Mouse (Mus musculus): ENCODE data around the gene Slc16a5.

Slc16a5 gene

DNA sequence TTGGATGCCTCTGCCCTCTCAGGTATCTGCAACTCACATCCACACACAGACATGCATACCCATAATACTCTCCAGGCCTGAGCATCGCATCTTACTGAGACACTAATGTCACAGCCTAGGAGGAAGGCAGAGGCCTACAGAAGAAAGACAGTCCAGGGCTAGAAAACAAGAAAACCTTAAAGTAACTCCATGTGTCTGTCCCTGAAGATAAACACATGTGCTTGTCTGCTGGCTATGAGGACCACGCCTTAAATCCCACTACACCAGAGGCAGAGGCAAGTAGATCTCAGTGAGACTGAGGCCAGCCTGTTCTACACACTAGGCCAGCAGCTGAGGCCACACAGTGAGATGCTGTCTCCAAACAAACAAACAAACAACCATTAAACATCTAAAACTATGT, 48.8 kb downstream of the Slc16a5 start:
- H3K36me3 ChIP-seq (ENCODE audit: control insufficient read depth, insufficient read depth, low read length, poor library complexity, severe bottlenecking) = no peaks in the 10 kb centered on the region
- DNase-seq (ENCODE audit: low read depth, low spot score) = no peak
- H3K27me3 ChIP-seq (ENCODE audit: control insufficient read depth, insufficient read depth, low read length, poor library complexity, severe bottlenecking) = no peaks in the 10 kb centered on the region

DNA sequence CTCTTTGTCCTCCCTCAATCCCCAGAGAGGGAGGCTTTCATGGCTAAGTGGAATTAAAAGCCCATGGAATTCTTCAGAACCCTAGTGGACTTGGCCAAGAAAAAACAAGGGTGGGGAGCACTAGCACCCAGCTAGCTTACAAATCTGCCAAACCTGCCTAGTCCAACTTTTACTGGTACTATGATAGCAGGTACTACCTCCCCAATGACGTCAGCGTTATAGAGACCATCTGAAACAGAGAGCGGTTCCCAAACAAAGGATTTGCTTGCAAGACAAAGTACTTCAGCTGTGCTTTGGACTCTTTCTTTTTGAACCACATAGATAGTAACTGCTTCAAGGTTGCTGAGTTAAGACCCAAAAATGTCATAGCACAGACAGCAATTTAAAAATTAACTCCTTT, 49.7 kb downstream of the Slc16a5 start:
- H3K27me3 ChIP-seq (ENCODE audit: control insufficient read depth, insufficient read depth, low read length, poor library complexity, severe bottlenecking) = no peaks in the 10 kb centered on the region
- no peaks in the 10 kb centered on the region for H3K36me3 ChIP-seq (ENCODE audit: control insufficient read depth, insufficient read depth, low read length, poor library complexity, severe bottlenecking)
- DNase-seq (ENCODE audit: low read depth, low spot score) = no peak

DNA sequence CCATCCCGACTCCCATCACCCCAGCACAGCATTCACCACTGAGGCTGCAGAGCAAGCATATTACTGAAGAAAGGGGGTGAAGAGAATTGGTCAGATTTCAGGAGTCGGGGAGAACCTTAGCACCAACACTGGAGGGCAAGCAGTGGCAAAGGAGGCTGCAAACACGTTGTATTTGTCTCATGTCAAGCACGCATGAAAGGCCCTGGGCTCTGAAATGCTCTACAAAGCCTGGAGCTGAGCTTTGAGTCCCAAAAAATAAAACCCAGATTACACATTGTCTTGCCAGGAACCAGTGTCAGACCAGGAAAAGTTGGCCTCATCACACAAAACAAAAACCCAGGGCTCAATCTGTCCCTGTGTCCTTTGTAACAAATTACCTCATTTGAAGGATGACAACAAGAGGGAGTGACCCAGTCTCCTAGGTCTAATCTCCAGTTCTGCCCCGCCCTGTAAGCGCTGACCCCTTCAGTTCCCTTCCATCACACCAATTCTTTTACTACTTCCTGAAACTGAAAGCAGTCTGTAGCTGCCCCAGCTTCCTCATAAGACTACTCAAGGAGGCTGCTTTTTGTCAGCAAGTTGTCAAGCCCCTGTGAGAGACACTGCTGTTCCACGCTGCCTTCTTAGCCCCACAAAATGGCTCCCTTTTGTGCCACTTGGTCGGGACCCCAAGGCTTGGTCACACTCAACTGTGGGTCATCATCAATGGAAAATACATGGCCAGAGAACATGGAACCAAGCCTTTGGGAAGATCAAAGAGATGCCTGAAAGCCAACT, 50.3 kb downstream of the Slc16a5 start:
- DNase-seq (ENCODE audit: low read depth, low spot score) = peak; percentile 81
- Histone ChIP-seq H3K36me3 (ENCODE audit: control insufficient read depth, insufficient read depth, low read length, poor library complexity, severe bottlenecking) (no peaks in the 10 kb centered on the region), H3K27me3 (ENCODE audit: control insufficient read depth, insufficient read depth, low read length, poor library complexity, severe bottlenecking) (no peaks in the 10 kb centered on the region)

DNA sequence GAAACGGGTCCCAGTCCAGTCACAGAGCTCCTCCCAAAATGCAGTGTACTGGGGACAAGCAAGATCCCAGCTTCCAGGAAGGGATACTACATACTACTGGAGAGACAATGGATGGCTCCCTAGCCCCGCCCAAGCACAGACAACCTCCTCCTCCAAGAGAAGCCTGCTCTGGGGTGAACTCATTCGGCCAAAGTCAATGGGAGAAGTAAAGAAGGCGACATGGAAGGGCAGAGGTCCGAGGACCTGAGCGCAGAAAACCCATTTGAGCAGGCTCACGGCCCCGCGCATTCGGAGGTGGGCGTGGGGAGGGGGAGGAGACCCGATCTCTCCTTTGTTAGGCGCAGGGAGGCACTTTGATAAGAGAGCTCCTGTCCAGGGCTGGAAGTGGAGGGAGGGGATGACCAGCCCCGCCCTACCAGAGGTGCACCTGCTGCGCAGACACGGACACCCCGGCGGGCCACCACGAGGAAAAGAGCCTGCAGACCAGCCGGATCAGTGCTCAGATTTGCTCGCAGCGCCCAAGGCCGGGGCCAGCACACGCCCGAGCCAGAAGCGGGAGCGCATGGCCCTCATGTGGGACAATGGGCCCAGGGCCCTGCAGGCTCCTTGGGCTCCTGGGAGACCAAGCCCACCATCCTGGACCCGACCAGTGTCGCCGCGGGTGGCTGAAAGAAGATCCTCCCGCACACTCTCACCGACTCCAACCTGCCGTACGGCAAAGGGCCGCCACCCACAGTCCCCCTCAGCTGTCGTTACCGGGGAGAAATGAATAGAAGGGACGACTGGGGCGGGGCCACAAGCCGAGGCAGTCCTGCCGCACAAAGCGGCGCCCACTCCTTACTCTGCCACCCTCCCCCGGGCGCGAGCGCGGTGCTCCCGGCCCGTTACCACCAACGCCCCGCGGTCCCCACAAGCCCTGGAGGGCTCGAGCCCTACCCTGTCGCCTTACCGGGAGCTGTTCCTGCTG, 51.3 kb downstream of the Slc16a5 start:
- Histone ChIP-seq H3K36me3 (ENCODE audit: control insufficient read depth, insufficient read depth, low read length, poor library complexity, severe bottlenecking) (no peaks in the 10 kb centered on the region), H3K27me3 (ENCODE audit: control insufficient read depth, insufficient read depth, low read length, poor library complexity, severe bottlenecking) (no peaks in the 10 kb centered on the region)
- peak; percentile 43 for DNase-seq (ENCODE audit: low read depth, low spot score)

DNA sequence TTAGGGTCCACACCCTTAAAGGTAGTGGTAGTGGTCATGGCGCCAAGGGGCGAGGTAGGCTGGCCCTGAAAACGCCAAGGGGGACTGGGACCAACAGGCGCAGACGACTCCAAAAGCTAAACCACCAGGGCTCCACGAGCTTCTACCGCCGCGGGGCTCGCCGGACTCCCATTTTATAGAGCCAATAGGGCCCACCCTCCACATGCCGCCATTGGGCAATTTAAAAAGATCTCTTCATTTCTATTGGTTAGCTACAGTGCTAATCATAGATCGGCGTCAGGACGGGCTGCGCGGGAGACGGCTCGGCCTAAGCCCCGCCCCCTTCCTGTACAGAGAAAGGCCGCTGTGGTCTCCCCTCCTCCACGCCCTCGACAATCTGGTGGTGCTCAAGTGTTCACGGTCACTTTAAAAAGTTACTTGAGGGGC, 52.0 kb downstream of the Slc16a5 start, which contains the start of gene Jpt1:
Gene Jpt1 (minus strand): TSS at position 150 of the 426 bp plus-strand sequence.
- peak; percentile 98 for DNase-seq (ENCODE audit: low read depth, low spot score)
- Histone ChIP-seq H3K36me3 (ENCODE audit: control insufficient read depth, insufficient read depth, low read length, poor library complexity, severe bottlenecking) (no peaks in the 10 kb centered on the region), H3K27me3 (ENCODE audit: control insufficient read depth, insufficient read depth, low read length, poor library complexity, severe bottlenecking) (no peaks in the 10 kb centered on the region)

DNA sequence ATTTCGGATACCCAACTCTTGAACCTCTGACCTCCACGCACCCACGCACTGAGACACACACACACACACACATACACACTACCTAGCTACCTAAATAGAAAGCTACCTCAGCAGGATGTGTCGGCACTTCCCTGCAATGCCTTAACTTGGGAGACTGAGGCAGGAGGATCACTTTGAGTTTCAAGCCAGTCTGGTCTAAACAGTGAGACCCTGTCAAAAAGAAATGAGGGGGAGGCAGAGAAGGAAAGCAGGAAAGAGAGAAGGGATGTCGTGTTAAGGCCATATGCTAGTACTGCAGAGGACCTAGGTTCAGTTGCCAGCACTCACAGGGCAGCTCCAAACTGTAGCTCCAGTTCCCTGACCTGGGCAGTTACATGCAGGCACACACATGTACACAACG, 52.7 kb downstream of the Slc16a5 start:
- Histone ChIP-seq H3K36me3 (ENCODE audit: control insufficient read depth, insufficient read depth, low read length, poor library complexity, severe bottlenecking) (no peaks in the 10 kb centered on the region), H3K27me3 (ENCODE audit: control insufficient read depth, insufficient read depth, low read length, poor library complexity, severe bottlenecking) (no peaks in the 10 kb centered on the region)
- peak; percentile 25 for DNase-seq (ENCODE audit: low read depth, low spot score)

DNA sequence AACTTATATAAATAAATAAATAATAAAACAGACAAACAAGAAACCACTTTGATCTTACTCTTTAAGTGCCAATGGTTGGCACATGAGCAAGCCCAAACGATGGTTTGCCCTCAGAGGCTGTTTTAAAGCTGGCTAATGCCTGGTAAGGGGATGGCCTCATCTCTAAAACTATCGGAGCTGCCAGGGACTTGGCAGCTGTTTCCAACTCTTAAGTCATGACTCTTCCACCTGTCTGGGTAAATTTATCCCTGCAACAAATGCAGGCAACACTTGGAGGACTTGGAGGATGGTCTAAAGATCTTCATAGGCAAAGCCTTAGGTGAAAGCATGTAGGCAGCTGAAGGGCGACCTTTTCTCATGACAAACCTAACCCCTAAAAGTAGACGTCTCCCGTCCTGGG, 54.7 kb downstream of the Slc16a5 start:
- DNase-seq (ENCODE audit: low read depth, low spot score) = no peak
- no peaks in the 10 kb centered on the region for H3K27me3 ChIP-seq (ENCODE audit: control insufficient read depth, insufficient read depth, low read length, poor library complexity, severe bottlenecking)

DNA sequence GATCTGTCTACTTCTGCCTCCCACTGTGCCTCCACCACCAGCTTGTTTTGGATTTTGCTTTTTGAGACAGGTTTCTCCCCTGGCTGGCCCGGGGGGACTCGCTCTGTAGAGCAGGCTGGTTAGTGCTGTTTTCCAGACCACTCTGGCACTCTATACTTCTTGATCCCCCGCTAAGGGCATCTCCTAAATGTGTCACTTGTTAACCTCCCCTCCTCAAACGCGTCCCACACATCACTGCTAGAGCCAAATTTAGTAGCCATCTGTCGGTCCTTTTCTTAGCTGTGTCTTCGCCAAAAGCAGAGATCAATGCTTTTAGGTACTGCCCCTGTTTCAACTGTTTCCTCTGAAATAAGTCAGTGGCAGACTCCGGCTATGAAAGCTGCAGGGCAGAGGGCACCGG, 56.4 kb downstream of the Slc16a5 start:
- no peak for DNase-seq (ENCODE audit: low read depth, low spot score)
- Histone ChIP-seq H3K36me3 (ENCODE audit: control insufficient read depth, insufficient read depth, low read length, poor library complexity, severe bottlenecking) (peaks cover 2% of the 10 kb centered on the region; the same call in 1 of the 2 replicates), H3K27me3 (ENCODE audit: control insufficient read depth, insufficient read depth, low read length, poor library complexity, severe bottlenecking) (no peaks in the 10 kb centered on the region)

More for the DNA sequence above, 54.7 kb downstream of the Slc16a5 start:
- no peaks in the 10 kb centered on the region for H3K36me3 ChIP-seq (ENCODE audit: control insufficient read depth, insufficient read depth, low read length, poor library complexity, severe bottlenecking)

DNA sequence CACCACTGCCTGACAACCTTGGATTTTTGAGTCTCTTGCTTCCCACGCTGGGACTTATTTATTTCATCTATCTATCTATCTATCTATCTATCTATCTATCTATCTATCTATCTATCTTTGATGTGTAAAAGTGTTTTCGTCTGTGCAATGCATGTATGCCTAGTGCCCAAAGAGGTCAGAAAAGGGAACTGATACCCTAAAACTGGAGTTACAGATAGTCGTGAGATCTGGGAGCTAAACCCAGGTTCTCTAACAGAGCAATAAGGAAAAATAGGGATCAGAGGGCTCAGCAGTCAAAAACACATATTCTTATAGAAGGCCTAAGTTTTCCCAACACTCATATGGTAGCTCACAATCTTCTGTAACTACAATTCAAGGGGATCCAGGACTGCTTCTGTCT, 57.3 kb downstream of the Slc16a5 start:
- Histone ChIP-seq H3K36me3 (ENCODE audit: control insufficient read depth, insufficient read depth, low read length, poor library complexity, severe bottlenecking) (peaks cover 6% of the 10 kb centered on the region), H3K27me3 (ENCODE audit: control insufficient read depth, insufficient read depth, low read length, poor library complexity, severe bottlenecking) (no peaks in the 10 kb centered on the region)
- DNase-seq (ENCODE audit: low read depth, low spot score) = no peak

DNA sequence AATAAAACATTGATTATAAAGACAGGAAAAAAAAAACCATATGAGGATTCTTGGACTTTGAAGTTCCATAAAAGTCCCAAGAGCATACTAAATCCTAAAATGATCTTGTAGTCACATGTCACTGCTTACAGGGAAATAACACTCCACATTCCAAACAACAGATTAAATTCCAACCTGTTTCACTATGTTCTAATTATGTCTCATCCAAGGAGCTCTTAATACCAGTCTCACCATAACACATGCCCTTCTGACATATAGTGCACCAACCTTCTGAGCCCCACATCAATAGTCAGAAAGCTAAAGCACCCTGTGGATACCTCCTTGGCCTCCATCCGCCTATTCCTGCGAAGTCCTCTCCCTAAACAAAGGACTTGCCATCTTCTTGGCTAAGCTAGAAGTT, 57.9 kb downstream of the Slc16a5 start:
- DNase-seq (ENCODE audit: low read depth, low spot score) = no peak
- Histone ChIP-seq H3K27me3 (ENCODE audit: control insufficient read depth, insufficient read depth, low read length, poor library complexity, severe bottlenecking) (no peaks in the 10 kb centered on the region), H3K36me3 (ENCODE audit: control insufficient read depth, insufficient read depth, low read length, poor library complexity, severe bottlenecking) (peaks cover 6% of the 10 kb centered on the region)

DNA sequence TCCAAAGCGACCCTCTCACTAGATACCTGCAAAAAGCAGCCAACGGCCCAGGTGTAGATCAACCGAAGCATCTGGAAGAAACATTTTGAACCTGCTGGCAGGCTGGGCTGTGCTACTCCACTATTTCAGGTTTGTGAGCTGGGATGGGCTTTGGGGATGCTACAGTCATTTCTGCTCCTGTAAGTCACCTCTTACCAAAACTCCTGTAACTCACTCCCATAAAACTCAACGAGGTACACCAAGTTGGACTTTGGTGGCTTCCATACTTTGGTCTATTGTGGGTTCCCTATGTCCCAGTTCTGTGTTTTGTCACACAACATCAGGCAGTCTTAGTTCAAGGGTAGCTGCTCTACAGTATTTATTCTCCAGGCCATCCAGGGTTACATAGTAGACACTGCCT, 58.8 kb downstream of the Slc16a5 start:
- no peak for DNase-seq (ENCODE audit: low read depth, low spot score)
- Histone ChIP-seq H3K36me3 (ENCODE audit: control insufficient read depth, insufficient read depth, low read length, poor library complexity, severe bottlenecking) (peaks cover 10% of the 10 kb centered on the region), H3K27me3 (ENCODE audit: control insufficient read depth, insufficient read depth, low read length, poor library complexity, severe bottlenecking) (no peaks in the 10 kb centered on the region)

DNA sequence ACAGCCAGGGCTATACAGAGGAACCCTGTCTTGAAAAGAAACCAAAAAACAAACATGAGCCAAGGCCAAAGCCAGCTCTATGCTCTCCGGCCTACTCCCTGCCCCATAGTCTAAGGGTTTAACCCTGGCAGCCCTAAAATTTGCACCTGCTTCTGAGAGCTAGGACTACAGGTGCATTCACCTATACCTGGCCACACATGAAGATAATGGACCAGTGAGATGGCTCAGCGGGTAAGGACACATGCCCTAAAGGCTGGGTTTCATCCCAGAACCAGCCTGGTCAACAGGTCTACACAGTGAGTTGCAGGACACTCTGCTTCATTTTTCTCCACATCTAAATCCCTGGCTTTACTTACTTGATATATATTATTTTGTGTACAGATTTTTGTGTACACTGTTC, 60.0 kb downstream of the Slc16a5 start:
- no peaks in the 10 kb centered on the region for H3K27me3 ChIP-seq (ENCODE audit: control insufficient read depth, insufficient read depth, low read length, poor library complexity, severe bottlenecking)
- peaks cover 12% of the 10 kb centered on the region for H3K36me3 ChIP-seq (ENCODE audit: control insufficient read depth, insufficient read depth, low read length, poor library complexity, severe bottlenecking)
- DNase-seq (ENCODE audit: low read depth, low spot score) = no peak

DNA sequence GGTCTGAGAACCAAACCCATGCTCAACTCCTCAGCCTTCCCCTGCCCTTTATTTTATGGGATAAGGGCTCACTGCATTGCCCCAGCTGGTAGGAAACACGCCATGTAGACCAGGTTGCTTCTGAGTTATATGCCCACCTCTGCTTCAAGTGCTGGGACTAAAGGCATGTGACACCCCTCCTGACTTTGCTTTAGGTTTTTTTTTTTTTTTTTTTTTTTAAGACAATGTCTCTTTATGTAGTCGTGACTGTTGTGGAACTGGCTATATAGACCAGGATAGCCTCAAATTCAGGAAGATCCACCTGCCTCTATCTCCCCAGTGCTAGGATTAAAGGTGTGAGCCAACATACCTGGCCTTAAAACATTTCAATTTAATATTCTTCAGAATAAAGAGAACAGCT, 60.4 kb downstream of the Slc16a5 start:
- DNase-seq (ENCODE audit: low read depth, low spot score) = no peak
- Histone ChIP-seq H3K27me3 (ENCODE audit: control insufficient read depth, insufficient read depth, low read length, poor library complexity, severe bottlenecking) (no peaks in the 10 kb centered on the region), H3K36me3 (ENCODE audit: control insufficient read depth, insufficient read depth, low read length, poor library complexity, severe bottlenecking) (peaks cover 16% of the 10 kb centered on the region)
